Mouse (Mus musculus) MEL (cell line): ENCODE results near the gene Xrcc4. TPM values are rescaled to one million over a fixed set of nuclear protein-coding genes. Genes with fewer than 3 reads are reported as not detected.

Experiments used
- DNase-seq: peaks from one replicate; pipeline ENCODE4 v3.0.0; 2011; ENCODE audit warnings: low read depth, low spot score
- H3K27ac ChIP-seq: 2 replicates; pipeline ENCODE4 v1.5.1; 2012; ENCODE audit warnings: low read depth, mild to moderate bottlenecking, control low read depth, low read length, moderate library complexity; ENCODE audit not compliant: control insufficient read depth
- H3K27me3 ChIP-seq, 2 experiments: fragments of 150-350 bp in 1 of 2; sonication (generic) in 1 of 2; 2 replicates each; pipeline ENCODE4 v1.6.1; 2012; ENCODE audit warnings: low read length in 2 of 2, mild to moderate bottlenecking in 2 of 2, improper control_type of control experiment in 1 of 2, moderate library complexity in 1 of 2; ENCODE audit not compliant: insufficient read depth in 2 of 2, control insufficient read depth in 1 of 2
- H3K36me3 ChIP-seq, 2 experiments: 2 replicates each; pipeline ENCODE4 v1.6.1; 2012 to 2014; ENCODE audit warnings: low read length in 2 of 2, improper control_type of control experiment in 1 of 2, inconsistent platforms in 1 of 2, mild to moderate bottlenecking in 1 of 2; ENCODE audit not compliant: insufficient read depth in 2 of 2, control insufficient read depth in 1 of 2
- H3K4me1 ChIP-seq, 2 experiments: fragments of 150-350 bp in 1 of 2; sonication (generic) in 1 of 2; 2 replicates each; pipeline ENCODE4 v1.6.1; 2012; ENCODE audit warnings: low read length in 2 of 2, improper control_type of control experiment in 1 of 2, mild to moderate bottlenecking in 1 of 2; ENCODE audit not compliant: insufficient read depth in 2 of 2, control insufficient read depth in 1 of 2
- H3K4me3 ChIP-seq, 2 experiments: fragments of 150-350 bp in 1 of 2; sonication (generic) in 1 of 2; 2 replicates each; pipeline ENCODE4 v1.5.1; 2012; ENCODE audit warnings: low read depth in 2 of 2, low read length in 2 of 2, mild to moderate bottlenecking in 2 of 2, moderate library complexity in 2 of 2, control low read depth in 1 of 2, improper control_type of control experiment in 1 of 2; ENCODE audit not compliant: control insufficient read depth in 1 of 2, insufficient read depth in 1 of 2
- H3K79me2 ChIP-seq: 2 replicates; pipeline ENCODE4 v1.6.1; 2012; ENCODE audit warnings: mild to moderate bottlenecking, low read length, moderate library complexity; ENCODE audit not compliant: control insufficient read depth, poor library complexity, insufficient read depth
- H3K9ac ChIP-seq: 2 replicates; pipeline ENCODE4 v1.6.1; 2012; ENCODE audit warnings: low read depth, mild to moderate bottlenecking, control low read depth, low read length, moderate library complexity; ENCODE audit not compliant: control insufficient read depth, poor library complexity, severe bottlenecking
- H3K9me3 ChIP-seq: fragments of 150-350 bp; sonication (generic); replicated peaks from 2 replicates; pipeline ENCODE4 v1.6.1; 2012; ENCODE audit warnings: mild to moderate bottlenecking, low read length, improper control_type of control experiment, moderate library complexity; ENCODE audit not compliant: insufficient read depth
- EP300 ChIP-seq, 2 experiments: IDR thresholded peaks; 2 replicates each; pipeline ENCODE4 v1.6.1; 2011; ENCODE audit warnings: improper control_type of control experiment in 2 of 2, low read length in 2 of 2, low read depth in 1 of 2, mild to moderate bottlenecking in 1 of 2
- HCFC1 ChIP-seq: IDR thresholded peaks from 2 replicates; pipeline ENCODE4 v1.6.1; 2012; ENCODE audit warnings: low read depth, mild to moderate bottlenecking, inconsistent platforms, low read length, improper control_type of control experiment, moderate library complexity
- KAT2A ChIP-seq: conservative IDR thresholded peaks from 2 replicates; pipeline ENCODE4 v1.6.1; 2012; ENCODE audit warnings: low read depth, low read length, improper control_type of control experiment, inconsistent platforms
- MAZ ChIP-seq: IDR thresholded peaks from 2 replicates; pipeline ENCODE4 v1.6.1; 2012; ENCODE audit warnings: low read depth, mild to moderate bottlenecking, inconsistent platforms, low read length, improper control_type of control experiment
- MXI1 ChIP-seq: IDR thresholded peaks from 2 replicates; pipeline ENCODE4 v1.6.1; 2011; ENCODE audit warnings: mild to moderate bottlenecking, low read depth, low read length, improper control_type of control experiment
- NRF1 ChIP-seq: IDR thresholded peaks from 2 replicates; pipeline ENCODE4 v1.6.1; 2014; ENCODE audit warnings: low read depth, mild to moderate bottlenecking, inconsistent platforms, low read length, improper control_type of control experiment, moderate library complexity; ENCODE audit not compliant: poor library complexity, insufficient read depth, severe bottlenecking
- SIN3A ChIP-seq: IDR thresholded peaks from 2 replicates; pipeline ENCODE4 v1.6.1; 2012; ENCODE audit warnings: low read length, improper control_type of control experiment, inconsistent platforms
- SMC3 ChIP-seq: IDR thresholded peaks from 2 replicates; pipeline ENCODE4 v1.6.1; 2011; ENCODE audit warnings: low read depth, low read length, improper control_type of control experiment
- UBTF ChIP-seq: IDR thresholded peaks from 2 replicates; pipeline ENCODE4 v1.6.1; 2012; ENCODE audit warnings: low read depth, mild to moderate bottlenecking, inconsistent platforms, low read length, improper control_type of control experiment, moderate library complexity, borderline replicate concordance; ENCODE audit not compliant: insufficient read depth
- USF2 ChIP-seq, 2 experiments: IDR thresholded peaks; 2 replicates each; pipeline ENCODE4 v1.6.1; 2011 to 2012; ENCODE audit warnings: improper control_type of control experiment in 2 of 2, low read length in 2 of 2, borderline replicate concordance in 1 of 2, inconsistent platforms in 1 of 2, low read depth in 1 of 2, mild to moderate bottlenecking in 1 of 2; ENCODE audit not compliant: insufficient read depth in 1 of 2
- ZC3H11A ChIP-seq: IDR thresholded peaks from 2 replicates; pipeline ENCODE4 v1.6.1; 2012; ENCODE audit warnings: low read depth, mild to moderate bottlenecking, inconsistent platforms, low read length, improper control_type of control experiment
- polyA plus RNA-seq, 2 experiments: library from polyadenylated mRNA; stranded (reverse) in 1 of 2; unstranded in 1 of 2; fragments of >175 nt in 1 of 2; fragments of >200 nt in 1 of 2; gene quantifications; 2 replicates each; pipeline versions ENCODE4 v1.2.1 to v1.2.4; 2012; ENCODE audit warnings: low replicate concordance in 2 of 2, low read depth in 1 of 2; ENCODE audit not compliant: insufficient read length in 2 of 2, insufficient read depth in 1 of 2, missing spikeins in 1 of 2
- total RNA-seq: library from RNA; depleted of rRNA; stranded (reverse); fragments of 300-350 nt; gene quantifications from 2 replicates; pipeline ENCODE4 v1.2.3, GENCODE M21; 2012

Gene Xrcc4
- total and polyA plus RNA-seq, 3 experiments, result 6.6 to 7.7 TPM; not detected in 1

DNA sequence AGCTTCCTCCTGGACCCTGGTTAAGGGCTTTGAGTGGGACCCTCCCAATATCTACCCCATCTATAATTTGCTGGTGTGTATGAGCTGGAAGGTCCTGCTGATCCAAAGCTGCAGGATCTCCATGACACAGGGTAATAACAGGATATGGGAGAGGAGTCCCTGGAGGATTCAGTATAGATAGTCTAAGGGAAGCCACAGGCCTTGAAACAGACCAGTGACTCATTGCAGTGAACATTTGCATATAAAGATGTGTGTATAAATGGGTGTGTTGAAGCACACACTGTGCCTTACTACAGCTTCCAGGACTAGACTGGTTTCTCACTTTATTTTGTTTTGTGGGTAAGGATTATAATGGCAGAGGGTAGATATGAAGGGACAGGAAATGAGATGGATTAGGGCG is 83.8 kb downstream of the Xrcc4 start:
- peak; percentile 9 for DNase-seq
- H3K9me3 ChIP-seq, result no peaks in the 10 kb centered on the region
- no peak overlapping the region for H3K27ac ChIP-seq
- TF ChIP-seq MXI1 (no peak), SIN3A (no peak)
- no peak overlapping the region for H3K9ac ChIP-seq
- no peak overlapping the region for H3K4me3 ChIP-seq
- no peaks in the 10 kb centered on the region for H3K79me2 ChIP-seq
- H3K4me1 ChIP-seq, result no peaks in the 10 kb centered on the region
- H3K36me3 ChIP-seq, result no peaks in the 10 kb centered on the region; a peak in 1 of 4 replicates
- H3K27me3 ChIP-seq, result no peaks in the 10 kb centered on the region

DNA sequence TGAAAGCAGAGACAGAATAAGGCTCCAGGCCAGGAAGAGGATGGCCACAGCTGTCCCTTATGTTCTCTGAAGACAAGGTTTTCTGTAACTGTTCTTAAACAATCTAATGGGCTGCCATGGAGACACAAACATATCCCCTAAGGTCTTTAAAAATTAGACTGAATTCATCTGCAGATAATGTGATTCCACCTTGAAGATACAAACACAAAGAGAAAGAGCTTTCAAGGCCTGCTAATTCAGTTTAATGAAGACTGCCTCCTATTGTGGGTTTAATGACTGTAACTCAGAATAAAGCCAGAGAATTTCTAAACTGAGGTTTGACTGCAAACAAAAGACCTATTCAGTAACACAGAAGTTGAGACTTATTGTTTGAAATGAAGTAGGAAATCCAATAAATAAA is 91.9 kb downstream of the Xrcc4 start:
- H3K9ac ChIP-seq, result no peak overlapping the region
- TF ChIP-seq NRF1, result no peak
- TF ChIP-seq KAT2A, result no peak
- TF ChIP-seq MAZ, result no peak
- TF ChIP-seq EP300 (IDR thresholded peaks at IDR 0.05; ENCODE audit: low read depth in 1 of 2, low read length in 2 of 2), result no peak
- TF ChIP-seq HCFC1, result no peak
- TF ChIP-seq USF2 (IDR thresholded peaks at IDR 0.05; ENCODE audit: borderline replicate concordance in 1 of 2, insufficient read depth in 1 of 2, low read depth in 1 of 2, low read length in 2 of 2), result no peak
- TF ChIP-seq, all 39 proteins: peak for 0
- no peak overlapping the region for H3K4me3 ChIP-seq
- no peaks in the 10 kb centered on the region for H3K79me2 ChIP-seq
- no peak overlapping the region for H3K27ac ChIP-seq
- H3K27me3 ChIP-seq, result no peaks in the 10 kb centered on the region
- no peaks in the 10 kb centered on the region for H3K4me1 ChIP-seq
- no peaks in the 10 kb centered on the region; a peak in 1 of 4 replicates for H3K36me3 ChIP-seq
- no peak for DNase-seq
- H3K9me3 ChIP-seq, result no peaks in the 10 kb centered on the region

DNA sequence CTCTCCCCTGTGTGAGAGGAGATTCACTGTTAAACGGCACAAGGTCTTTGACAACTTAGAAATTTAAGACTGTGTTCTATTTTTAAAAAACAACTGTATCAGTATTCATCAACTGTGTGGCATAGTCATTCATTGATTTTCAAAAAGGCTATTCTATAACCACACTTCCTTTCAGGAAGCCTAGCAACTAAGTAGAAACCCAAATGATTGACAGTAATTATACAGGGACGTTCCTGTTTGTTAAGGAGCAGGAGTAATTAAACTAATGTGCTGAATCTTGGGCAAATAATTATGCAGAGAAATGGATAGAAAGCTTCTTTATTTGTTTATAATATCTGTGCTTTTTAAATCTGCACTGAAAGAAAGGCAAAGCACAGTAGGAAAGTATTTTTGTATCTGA is 103.3 kb downstream of the Xrcc4 start:
- Histone ChIP-seq H3K4me3 (no peak overlapping the region), H3K9me3 (no peaks in the 10 kb centered on the region), H3K27ac (no peak overlapping the region), H3K4me1 (no peaks in the 10 kb centered on the region), H3K36me3 (no peaks in the 10 kb centered on the region), H3K27me3 (no peaks in the 10 kb centered on the region), H3K79me2 (no peaks in the 10 kb centered on the region), H3K9ac (no peak overlapping the region)
- DNase-seq, result no peak
- TF ChIP-seq UBTF (no peak), ZC3H11A (no peak), KAT2A (no peak), SMC3 (no peak)
